Mouse (Mus musculus) urinary bladder, adult 2 months (tissue): ENCODE results near the gene Ndc1. TPM values are rescaled to one million over a fixed set of nuclear protein-coding genes. Genes with fewer than 3 reads are reported as not detected.
"Not testable (repeated sequence)": the region's sequence is repeated elsewhere in the genome, so short reads cannot be mapped to it uniquely, and the experiment has no call there.

Experiments
- DNase-seq: peaks from one replicate; pipeline ENCODE4 v3.0.0; 2022; ENCODE audit warnings: low spot score
- polyA plus RNA-seq: library from polyadenylated mRNA; depleted of rRNA; stranded (reverse); fragments of >200 nt; gene quantifications from 2 replicates; pipeline ENCODE4 v1.2.3, GENCODE M21; 2012

The Ndc1 gene
- polyA plus RNA-seq, 1 experiment = 5.2 TPM

DNA sequence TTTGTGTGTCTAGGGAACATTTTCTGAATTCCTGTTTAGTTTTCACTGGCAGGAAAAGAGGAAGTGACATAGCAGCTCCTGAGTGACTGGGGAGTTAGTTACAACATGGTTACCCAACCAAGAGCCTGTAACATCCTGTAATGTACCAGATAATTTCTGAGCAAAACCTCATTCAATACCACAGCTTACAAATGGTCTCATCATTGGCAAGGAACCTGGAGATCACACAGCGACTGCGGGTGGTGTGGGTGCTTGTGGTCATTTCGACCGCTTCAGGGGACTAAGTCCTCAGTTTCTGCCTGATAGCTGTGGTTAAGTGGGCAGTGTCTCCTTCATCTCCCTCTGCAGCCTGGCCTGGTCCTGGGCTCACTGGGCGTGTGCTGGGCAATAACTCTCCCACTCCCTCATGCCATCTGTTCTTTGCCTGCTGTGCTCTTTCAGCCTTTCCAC is 3.4 kb upstream of the Ndc1 start:
- DNase-seq = no peak

DNA sequence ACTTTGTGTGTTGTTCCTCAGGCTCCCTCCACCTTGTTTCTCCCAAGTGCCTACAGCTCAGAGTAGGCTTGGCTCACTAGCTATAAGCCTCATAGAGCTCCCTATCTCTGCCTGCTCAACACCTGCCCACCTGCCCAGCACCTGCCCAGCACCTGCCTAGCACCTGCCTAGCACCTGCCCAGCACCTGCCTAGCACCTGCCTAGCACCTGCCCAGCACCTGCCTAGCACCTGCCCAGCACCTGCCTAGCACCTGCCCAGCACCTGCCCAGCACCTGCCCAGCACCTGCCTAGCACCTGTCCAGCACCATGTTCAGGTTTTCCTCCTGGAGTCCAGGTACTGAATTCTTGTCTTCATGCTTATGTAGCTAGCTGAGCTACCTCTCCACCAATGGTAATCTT is 1.2 kb upstream of the Ndc1 start:
- not testable (repeated sequence) for DNase-seq

DNA sequence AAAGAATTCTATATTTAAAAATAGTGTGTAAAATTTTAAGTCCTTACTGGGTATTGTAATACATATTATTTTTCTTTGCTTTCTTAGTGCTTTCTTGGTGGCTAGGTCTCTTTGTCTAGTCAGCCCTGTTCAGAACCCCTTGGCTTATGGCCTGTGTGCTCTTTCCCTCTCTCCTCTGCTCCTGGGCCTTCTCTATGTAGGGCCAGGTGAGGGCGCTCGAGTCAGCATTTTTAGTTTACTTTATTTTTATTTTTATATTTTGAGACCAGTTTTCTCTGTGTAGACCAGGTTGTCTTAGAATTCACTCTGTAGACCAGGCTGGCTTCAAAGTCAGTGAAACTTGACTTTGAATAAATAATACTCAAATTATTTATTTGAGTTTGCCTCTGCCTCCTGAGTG is 4.7 kb downstream of the Ndc1 start:
- DNase-seq = no peak

DNA sequence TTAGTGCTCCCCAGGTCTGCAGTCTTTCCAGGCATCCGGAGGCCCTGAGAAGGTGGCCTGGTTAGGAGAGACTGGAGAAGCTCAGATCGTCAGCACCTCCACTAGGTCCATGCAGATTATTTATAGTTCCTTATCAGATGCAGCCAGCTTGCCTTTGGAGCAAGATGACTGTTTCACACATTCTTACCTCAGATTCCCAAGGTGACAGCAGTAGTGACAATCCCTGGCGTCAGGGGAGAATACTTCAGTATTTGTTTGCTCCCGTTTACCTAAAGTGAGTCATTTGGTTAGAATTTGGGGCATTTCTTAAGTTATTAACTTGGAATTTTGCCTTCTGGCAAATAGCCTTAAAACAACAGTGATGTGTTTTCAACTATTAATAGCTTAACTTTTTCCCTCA is 7.1 kb downstream of the Ndc1 start:
- no peak for DNase-seq

DNA sequence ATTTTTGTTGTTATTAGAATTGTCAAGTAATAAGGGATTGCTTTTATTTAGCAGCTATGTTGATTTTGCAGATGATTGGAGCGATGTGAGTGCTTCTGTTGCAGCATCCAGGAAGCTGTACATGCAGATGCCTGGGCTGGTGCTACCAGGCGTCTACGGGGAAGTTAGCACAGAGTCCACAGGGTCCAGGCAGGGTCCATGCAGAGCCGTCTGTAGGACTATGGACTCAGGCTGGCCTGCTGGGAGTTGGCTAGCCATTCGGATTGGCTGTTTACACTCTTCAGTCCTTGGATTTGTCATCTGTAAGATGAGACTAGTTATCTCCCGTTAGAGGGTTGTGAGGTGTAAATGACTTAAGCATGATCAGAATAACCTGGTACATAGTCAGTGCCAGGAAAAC is 11.4 kb downstream of the Ndc1 start:
- no peak for DNase-seq

DNA sequence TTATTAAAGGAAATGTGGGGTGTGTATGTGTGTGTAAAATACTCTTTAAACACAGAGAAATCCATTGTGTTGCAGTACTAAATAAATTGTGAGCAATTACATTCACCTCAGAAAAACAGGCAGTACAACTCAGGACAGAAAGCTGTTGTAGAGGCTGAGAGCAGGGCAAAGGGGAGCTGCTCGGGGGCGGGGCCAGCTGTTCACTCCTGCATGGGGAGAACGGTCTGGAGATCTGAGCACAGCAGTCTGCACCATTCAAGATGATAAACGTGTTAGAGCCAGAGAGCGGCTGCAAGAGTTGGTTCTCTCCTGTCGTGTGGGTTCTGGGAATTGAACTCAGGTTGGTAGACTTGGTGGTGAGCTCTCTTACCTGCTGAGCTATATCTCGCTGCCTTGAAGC is 13.3 kb downstream of the Ndc1 start:
- DNase-seq = no peak

DNA sequence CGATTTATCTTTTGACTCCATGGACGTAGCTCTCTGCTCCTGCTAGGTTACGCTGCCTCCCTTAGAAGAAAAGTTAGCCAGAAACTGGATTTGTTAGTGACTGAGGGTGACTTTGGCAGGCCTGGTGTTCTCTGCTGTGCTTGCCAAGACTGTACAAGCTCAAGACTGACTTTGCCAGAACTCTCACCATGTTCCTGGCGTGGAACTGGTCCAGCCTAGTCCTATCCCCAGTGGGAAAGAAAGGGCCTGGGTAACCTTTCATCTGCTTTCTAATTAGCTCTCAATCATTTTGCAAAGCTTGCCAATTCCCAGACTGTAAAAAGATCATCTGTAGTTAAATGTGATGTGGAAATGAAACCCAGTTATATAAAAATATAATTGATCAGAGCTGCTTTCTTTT is 19.5 kb downstream of the Ndc1 start:
- DNase-seq = no peak

DNA sequence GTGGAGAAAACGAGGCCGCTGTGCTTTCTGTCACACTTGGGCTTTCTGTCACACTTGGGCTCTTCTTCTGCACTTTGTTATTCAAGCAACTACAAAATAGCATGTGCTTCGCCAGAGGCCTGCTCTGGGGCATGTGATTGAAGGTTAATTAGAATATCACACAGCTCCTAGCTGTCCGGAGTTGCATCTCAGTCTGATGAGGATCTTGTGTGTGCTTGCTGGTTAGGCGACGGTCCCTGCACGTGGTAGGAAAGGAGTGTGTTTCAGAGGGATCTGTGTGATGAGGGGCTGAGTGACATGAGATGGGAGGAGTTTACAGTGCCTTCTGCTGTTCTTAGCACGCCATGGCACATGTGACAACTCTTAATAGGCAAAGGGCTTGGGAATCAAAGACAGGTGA is 19.9 kb downstream of the Ndc1 start:
- no peak for DNase-seq

DNA sequence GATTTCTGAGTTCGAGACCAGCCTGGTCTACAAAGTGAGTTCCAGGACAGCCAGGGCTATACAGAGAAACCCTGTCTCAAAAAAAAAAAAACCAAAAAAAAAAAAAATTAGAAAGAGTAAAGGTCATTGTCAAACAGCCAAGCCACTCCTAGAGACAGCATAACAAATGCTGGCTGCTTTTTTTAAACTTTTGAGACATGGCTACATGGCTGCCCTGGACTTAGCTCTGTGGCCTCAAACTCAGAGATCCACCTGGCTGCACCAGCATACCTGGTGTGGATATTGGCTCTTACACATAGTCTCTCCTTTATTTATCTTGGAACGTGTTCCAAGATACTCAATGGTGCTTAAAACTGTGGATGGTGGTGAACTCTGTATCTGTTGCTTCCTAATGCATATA is 20.7 kb downstream of the Ndc1 start:
- DNase-seq = no peak

DNA sequence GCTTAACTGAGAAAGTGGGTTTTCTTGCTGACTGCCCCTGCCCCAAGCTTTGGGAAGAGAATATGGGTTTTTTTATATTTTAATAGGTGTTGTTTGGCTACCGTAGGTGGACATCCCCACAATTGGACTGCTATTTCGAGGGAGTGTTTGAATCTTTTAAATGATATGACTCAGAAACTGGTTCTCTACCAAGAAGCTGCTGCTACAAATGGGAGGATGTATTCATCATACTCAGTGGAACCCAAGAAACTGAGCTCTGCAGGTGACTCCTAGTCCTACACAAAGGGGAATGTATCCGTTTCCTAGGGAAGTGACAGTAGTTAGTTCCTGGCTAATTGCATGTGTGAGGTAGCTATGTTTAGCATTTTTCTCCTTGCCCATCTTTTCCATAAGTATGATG is 21.8 kb downstream of the Ndc1 start:
- DNase-seq = no peak

DNA sequence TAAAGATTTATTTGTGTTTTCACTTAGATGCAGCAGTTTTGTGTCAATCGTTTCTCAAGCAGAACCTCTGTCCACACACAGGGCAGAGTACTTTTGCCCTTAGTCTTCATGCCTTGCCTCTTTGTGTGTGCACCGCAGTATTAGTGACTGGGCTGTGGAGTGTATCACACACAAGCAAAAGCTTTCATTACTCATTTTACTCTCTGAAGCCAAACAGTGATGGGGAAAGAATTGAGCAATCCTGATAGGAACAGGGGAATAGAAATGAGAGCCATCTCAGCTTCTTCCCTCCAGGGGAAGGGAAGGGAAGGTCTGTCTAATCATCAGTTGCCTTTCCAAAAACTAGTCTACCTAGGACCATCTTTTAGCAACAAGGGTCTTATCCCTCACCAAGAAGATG is 26.2 kb downstream of the Ndc1 start:
- no peak for DNase-seq

DNA sequence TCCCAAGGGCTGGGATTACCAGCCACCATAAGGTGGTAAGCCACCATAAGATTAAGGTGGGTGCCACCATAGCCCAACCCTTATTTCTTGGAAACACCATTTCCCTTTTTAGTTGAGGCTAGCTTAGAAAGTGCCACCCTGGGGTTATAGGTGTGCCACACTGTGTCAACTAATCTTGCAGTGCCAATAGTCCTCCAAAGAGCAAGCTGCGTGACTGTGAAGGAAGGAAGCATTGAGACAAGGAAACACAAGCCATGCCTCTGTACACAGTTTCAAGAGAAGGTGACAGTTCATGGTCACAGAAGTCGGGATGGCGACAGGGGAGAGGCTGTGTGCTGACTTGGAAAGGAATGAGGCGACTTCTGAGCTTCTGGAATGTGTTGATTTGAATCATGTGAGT is 52.6 kb downstream of the Ndc1 start:
- no peak for DNase-seq

DNA sequence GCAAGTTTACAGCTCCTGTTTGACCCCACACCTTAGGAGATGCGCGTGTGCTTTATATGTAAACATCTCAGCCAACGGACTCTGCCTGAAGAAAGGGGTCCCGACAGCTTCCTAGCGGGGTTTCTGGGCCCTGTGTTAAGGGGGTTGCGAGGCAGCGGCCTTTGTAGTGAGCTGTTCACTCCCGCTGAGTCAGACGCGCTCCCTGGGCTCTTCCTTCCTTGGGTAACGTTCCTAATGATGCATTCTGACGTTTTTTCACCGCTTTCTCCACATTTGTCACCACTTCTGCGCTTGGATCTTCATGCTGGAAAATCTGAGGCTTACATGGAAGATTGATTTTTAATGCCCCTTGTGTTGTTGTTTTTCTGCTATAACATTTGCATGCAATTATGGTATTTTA is 54.1 kb downstream of the Ndc1 start:
- DNase-seq = no peak

DNA sequence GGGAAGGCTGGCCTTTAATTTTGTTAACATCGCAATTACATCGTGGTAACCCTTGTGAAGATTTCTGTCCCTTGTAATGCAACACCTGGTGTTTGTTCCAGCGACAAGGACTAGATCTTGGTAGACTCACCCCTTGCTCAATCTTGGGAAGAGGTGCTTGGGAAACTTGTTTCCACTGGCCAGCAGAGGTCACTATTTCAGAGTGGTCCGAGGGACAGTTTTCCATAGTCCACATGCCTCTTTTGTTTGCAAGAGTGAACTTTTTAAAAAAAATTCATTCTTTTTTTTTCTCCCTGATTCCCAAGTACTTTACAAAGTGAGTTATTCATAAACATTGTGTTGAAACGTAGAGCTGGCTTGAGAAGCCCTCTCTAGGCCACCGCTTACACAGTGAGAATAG is 54.6 kb downstream of the Ndc1 start:
- no peak for DNase-seq

DNA sequence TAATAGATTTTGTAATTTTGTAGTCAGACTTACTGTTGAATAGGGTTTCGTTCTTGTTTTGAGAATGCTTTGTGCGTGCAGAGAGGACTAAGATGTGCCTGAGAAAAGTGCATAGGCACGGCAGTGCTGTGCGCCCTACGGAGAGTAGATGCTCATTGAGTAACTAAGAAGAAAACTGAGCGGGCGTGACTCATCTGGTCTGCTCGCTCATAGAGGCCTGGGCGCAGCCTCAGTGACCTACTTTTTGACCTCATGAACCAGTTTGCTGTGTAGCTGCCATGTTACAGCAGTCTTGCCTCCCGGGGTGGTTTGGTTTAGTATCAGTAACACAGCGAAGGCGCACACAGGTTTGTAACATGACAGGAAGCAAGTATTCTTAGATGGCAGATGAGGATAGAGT is 58.0 kb downstream of the Ndc1 start:
- no peak for DNase-seq

DNA sequence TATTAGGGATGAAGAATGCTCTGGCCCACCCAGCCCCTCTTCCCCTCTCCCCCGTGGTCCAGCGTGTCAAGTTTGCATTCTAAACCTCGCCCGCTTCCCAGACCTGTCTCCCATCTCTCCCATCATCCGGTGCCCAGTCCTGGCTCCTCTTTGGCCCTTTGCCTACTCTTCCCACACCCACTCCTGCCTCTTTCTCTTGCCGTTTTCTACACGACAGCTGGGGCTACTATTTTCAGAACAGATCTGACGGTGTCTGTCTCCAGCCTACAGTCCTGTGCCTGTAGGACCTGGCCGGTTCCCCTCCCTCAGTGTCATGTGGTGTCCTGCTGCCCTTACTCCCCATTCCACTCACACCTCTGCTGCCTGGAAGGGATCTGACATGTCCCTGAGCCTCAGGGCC is 59.0 kb downstream of the Ndc1 start:
- DNase-seq = no peak

DNA sequence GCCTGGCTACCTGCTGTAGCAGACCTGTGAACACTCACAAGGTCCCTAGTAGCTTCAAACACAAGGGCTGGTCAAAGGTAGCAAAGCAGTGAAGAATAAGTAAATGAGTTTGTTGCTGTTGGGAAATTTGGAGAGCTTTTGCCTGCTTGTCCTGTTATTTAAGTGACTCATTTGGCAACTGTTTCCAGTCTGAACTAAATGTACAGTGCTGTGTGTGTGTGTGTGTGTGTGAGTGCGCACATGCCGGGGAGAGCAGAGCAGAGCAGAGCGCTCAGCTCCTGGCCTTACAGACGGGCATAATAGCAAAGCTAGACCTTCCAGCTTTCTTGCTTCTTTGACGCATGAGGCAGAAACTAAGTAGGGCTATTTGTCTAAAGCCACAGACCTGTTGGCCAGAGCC is 65.1 kb downstream of the Ndc1 start:
- DNase-seq = no peak

DNA sequence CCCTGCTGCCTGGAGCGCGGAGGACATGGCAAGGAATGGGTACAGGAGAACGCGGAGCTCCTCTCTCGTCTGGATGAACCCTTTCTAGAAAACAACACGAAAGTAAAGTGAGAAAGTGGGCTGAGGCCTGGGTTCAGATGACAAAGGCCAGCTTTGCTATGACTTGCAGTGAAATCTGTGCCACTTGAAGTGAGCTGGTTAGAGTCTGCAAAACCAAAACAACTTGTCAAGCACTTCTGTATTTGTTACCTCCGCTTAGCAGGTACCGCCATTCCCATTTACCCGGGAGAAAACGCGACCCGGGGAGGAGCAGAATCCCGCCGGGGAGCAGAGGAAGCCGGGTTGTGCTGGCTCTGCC is 66.4 kb downstream of the Ndc1 start:
- no peak for DNase-seq

DNA sequence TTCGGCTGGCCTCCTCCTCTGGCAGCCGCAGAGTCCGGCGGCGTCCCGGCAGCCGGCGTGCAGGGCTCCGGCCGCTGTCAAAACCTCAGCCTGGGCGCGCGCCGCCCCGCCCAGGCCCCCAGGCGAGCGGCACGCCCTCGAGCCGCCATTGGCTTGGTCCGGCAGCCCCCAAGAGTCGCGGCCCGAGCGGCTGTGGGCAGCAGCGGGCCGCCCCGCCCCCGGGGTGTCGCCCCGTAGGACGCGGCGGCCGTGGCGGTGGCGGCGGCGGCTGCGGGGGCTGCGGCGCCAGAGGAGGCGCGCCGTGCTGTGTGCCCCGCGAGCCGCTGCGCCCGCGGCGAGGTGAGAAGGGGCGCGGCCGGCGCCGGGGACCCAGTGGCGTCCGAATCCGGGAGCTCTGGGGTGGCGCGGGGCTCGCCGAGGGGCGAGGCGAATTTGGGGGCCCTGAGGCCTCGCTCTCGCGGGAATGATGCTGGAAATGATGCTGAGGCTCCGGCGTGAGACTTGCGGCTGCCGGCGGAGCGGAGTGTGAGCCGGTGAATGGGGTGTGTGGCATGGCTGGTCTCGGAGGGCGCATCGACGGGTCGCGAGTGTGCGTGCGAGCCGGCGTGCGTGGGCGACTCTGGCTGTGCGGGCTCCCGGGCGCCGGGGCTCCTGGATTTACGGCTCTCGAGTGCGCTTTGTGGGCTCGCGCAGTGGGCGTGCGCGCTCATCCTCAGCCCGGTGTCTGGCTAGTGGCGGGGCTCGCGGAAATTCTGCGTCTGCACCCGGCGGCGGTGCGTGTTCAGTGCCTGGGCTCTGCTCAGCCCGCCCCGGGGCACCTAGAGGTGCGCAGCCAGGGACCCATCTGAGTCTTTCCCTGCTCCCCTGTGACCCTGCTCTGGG is 67.0 kb downstream of the Ndc1 start, which contains the start of gene Glis1:
Gene Glis1, plus strand, starts transcription at position 236 of the 882 bp plus-strand sequence.
- DNase-seq = peak; percentile 38

DNA sequence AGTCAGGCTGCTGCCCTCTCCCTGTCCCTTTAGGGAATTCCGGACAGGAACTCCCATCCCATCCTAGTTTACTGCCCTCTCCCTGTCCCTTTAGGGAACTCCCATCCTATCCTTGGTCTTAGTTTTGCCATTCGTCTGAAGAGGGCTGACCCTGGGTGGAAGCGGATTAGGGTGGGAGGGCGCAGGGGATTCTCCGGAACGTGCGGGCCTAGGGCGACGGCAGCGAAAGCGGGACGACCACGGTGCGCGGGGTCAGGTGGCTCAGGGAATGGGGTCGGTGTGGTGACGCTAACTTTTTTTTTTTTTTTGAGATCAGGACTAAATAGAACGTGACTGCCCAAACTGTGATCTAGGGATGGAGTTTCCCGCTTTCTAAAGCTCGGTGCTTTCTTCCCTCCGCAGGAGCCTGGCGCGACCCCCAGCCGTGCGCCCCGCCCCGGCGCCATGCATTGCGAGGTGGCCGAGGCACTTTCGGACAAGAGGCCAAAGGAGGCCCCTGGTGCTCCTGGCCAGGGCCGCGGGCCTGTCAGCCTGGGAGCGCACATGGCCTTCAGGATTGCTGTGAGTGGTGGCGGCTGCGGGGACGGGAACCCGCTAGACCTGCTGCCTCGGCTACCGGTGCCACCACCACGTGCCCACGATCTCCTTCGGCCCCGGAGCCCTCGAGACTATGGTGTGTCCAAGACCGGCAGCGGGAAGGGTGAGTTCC is 67.8 kb downstream of the Ndc1 start:
- no peak for DNase-seq

DNA sequence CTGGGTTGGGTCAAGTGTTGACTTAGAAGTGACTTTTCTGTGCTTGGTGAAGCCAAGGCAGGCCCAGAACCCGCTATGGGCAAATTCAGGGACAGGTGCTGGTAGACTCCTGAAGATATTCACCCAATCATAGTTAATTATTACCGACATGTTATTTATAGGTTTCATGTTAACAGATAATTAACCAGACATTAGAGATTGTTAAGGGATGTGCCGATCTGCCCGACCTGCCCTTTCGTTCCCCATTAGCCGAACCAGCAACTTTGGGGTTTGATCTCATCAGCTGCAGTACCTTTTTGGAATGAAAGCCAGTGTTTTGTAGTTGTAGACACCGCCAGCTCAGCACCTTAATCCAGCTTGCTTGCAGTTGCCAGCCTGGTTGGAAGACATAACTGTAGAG is 68.9 kb downstream of the Ndc1 start:
- no peak for DNase-seq

DNA sequence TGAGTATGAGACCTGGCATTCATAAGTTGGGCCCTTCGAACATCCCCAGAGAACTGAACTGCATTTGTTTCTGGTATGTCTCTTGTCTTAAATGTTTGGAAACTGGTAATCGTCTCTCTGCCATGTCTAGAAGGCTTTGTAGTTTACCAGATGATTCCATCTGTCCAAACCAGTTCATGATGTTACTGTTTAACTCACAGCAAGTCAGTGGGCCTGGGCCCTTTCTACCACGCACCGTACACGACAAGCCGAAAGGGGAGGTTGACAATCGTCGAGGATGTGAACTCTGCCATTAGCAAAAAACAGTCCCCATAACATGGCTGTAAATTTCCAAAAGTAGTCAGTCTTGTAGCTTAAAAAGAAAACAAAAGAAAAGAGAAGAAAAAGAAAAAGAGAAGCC is 71.2 kb downstream of the Ndc1 start:
- no peak for DNase-seq

DNA sequence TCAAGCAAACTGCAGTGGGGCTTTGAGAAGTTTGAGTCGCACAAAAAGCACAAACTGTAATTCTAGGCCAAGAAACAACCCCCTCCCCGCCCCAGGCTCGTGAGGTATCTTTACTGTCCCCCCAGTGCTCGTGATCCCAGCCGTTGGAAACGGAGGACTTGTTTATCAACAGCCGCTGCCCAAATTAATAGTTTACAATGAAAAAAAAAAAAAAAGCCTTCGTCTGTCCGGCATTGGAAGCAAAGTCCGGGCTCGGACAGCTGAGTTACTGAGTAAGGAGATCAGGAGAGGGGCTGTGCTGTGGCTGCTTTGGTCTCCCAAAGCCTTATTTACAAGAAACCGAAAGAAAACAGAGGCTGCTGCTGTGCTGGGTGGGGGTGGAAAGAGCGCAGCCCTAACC is 72.7 kb downstream of the Ndc1 start:
- no peak for DNase-seq
